Mouse (Mus musculus): ENCODE results near the gene Jam3.

Gene Jam3

DNA sequence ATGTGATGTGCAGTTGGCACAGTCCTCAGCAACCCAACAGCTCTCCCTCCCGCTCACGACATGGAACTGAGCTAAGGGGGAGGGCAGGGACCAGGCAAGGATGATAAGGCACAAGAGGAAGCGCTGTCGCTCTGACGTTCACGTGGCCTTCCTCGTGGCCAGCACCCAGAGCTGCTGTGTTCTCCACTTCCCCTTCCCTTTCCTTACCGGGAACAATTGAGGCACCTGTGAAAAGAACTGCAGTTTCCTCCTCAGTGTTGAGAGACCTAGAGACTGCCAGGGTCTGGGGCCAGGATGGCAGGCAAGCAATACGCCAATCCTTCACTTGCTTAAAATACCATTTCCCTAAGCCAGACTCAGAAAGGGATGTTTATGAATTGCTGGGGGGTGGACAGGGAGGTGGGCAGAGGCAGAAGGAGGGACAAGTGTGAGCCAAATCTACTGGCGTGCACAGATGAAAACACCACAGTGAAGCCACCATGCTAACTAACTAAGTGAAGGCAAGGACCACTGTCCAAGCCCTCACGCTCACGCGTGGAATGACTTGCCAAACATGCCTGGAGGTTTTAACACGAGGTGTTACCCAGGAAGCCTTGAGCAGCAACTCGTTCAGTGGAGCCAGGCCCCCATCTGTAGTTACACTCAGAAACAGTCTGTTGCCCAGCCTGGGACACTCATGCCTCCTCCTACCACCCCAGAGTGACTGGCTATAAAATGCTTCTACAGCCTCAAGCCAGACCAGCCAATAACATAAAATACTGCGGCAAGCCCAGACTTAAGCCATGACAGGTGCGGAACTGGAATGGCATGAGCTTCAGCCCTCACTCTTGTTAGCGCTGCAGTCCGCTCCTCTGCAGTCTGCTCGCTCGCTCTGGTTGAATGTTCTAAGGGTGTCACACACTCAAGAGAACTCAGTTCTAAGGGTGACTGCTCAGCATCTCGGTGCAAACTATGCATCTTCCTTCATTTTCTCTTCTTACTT is 45.4 kb downstream of the Jam3 start:
- DNase-seq, result no peak

DNA sequence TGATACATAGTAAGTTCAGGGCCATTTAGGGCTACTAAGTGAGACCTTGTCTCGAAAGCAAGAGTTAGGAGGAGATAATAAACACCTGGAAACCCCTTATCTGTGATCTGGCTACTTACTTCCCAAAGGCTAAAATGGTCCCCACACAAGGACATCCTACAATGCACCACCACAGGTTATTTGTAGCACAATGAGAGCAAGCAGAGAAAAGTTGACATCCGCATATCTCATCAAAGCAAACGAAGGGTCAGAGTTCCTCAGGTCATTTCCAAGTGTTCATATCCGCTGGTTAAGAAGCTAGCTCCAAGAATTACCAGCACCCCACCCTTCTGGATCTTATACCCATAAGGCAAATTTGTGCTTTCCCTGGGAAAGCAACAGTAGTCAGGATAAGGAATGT is 46.8 kb downstream of the Jam3 start:
- no peak for DNase-seq

DNA sequence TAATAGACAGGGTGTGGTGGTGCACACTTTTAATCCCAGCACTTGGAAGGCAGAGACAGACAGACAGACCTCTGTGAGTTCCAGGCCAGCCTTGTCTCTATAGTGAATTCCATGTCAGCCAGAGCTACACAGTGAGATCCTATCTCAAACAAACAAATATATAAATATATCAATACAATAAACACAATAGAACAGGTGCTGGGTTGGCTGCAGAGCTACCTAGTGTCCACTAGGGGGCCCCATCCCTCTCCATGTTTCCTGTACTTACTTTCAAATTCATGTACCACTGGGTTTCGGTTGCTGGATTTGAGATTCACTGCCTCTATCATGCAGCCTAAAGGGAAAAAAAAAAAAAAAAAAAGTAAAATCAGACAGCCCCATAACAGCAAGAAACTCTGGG is 49.1 kb downstream of the Jam3 start:
- peak; percentile 29 for DNase-seq

DNA sequence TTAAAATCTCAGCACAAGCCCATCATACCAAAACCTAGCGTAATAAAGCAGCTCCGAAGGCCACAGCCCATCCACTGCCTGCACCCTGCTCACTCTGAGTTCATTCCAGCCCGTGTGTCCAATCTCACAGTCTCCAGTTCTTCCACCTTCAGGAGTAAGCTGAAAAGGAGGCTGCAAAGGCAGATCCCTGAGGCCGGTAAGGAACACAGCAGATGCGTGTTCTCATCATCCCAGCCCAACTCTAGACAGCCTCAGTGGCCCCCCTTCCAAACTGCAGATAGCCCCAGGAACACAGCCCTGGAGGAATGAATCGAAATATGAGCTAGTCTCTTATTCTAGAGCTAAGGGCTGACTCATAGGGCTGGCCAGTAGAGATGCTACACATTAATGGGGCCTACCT is 53.8 kb downstream of the Jam3 start:
- no peak for DNase-seq

DNA sequence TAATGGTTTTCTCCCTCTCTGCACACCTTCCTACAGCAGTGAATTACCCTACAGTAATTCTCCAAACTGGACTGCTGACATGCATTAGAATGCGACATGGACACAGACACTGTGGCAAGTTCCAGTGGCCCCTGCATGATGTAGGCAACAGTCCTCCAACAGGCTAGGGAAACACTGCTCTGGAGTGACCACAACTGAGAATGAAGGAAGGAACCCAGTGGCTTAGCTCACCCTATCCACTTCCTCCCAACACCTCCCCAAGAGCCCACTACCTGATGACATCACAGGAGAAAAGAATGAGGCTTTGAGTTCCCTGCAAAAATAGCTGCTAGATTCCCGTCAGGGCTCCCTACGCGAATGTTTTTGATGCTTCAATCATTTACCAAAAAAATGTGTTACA is 55.7 kb downstream of the Jam3 start:
- DNase-seq, result no peak

DNA sequence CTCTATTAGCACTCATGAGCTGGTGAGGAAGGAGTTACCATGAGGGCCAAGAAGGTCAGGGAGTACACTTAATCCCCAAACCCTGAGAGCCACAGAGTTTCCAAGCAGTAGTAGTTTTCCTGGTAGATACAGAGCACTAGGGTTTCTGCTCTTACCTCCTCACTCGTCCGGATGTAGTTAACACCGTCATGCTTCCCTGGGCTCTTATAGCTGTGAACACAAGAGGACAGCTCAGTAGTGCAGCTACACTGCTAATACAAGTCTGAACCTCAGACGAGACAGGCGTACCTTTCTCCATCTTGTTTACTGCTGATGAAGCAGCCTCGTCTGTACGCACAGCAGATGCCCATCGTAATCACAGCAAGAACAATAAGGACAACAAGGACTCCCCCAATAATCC is 56.7 kb downstream of the Jam3 start:
- DNase-seq, result no peak

DNA sequence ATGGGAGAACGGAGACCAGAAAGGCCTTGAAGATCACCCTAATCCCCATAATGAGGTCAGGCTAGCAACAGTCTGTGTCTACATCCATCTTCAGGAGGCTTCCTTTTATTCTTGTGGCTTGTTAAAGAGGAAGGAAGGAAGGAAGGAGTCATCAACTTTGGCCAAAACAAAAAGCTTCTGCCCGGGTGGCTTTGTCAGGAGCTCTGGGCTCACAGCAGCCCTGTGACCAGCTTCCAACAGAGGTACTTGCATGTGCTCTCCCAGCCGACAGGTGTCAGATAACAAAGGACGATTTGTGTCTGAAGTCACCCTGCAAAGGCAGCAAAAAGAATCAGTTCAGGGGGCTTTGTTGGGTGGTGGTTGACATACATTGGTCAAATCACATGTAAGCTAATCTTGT is 57.1 kb downstream of the Jam3 start:
- no peak for DNase-seq

DNA sequence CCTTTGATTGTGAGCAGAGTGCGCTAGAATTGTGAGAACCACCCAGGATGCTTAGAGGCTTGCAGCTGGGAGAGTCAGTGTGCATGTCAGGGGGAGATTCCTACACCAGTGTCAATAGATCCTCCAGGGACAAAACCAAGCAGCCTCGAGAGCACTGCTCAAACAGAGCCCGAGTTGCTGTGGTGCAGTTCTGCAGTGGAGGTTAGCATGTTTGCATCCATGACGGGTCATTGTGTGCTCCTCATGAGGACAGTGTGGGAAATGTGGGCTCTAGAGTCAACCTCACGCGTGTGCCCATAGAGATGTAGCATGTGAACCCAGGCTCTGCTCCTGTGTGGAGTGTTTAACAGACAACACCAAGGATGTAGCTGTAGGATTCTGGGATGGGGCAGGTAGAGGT is 62.3 kb downstream of the Jam3 start:
- no peak for DNase-seq

DNA sequence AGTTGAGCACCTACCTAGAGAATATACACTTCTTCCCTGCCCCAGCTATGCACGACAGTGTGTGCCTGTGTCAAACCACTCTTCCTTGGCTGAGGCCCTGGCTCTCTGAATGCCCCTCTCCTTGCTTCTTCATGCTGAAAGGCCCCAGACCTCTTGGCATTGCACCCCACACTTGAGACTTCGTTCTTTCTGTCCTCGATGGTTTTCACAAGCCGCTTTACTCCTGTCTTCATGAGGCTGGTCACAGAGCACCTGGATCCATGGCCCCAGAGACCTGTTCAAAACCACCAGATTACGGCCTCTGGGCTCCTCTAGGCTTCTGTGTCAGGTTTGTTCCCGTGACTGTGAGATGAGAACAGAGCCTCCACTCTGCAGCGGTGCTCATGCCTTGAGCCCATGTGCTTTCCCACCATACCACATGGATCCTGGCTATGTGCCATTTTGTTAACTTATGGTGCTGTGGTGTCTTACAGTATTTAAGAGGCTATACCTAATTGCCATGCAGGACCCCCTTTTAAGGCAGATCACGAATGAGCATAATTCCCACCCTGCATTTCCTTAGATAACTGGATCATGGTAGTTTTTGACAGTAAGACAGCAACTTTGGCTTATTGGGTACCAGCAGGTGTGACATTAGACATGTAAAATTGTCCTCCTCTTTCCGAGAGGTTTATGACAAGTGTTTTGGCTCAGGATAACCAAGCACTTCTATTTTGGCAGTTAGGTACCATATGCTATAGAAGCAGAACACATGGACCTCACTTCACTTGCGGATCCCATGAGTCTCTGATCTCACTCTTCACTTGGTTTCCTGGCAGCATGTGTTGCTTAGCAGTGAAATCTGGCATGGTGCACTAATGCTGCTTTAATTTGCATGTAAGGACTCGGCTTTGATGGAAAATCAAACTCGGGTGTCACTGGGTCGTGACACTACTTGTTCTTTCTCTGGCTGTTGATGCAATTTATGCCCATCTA is 64.1 kb downstream of the Jam3 start:
- DNase-seq, result no peak

DNA sequence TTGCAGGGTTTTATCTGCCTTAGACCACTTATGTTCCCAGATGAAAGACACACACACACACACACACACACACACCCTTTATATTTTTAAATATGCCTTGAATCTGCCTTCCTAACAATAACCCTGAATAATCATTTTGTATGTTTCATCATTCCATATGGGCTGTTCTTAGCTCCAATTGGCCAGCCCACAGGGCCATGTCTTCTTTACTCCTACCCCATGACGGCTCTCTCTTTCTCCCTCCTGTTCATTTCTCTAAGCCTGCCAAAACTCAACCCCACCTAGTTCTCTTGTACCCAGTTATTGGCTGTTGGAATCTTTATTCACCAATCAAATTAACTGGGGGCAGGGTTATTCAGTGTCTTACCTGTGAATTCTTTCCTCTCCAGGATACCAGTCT is 65.1 kb downstream of the Jam3 start:
- DNase-seq, result no peak

DNA sequence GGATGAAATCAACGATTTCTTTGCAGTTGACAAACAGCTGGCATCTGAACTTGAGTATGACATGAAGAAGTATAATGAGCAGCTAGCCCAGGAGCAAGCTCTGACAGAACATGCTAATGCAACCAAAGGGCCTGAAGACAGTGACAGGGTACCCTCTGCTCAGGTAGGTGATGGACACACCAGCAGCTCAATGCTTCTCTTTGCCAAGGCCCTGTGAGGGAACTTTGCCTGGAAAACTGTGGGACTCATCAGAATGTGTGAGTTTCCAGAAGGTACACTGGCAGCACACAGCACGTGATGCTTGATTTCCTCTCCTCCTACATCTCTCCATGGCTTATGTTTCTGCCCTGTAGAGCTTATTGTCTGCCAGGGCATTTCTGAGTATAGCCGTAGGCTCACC is 67.8 kb downstream of the Jam3 start:
- DNase-seq, result no peak

DNA sequence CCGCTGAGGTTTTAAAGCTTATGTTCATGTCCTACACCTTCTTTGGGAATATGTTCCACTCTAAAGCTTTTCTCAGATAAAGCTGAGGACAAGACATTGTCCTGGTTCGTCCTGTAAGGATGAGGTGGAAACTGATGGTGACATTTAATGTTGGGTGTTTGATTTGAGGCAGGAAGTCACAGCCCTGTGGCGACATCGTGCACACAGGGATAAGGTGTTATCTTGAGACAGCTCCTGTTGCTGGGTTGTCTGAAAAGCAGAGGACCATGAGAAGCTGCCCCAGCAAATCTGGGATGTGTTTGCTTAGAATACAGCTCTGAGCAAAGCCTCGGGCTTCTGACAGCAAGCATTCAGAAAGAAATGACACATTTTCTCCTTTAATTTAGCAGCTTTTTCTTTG is 69.0 kb downstream of the Jam3 start:
- DNase-seq, result no peak

DNA sequence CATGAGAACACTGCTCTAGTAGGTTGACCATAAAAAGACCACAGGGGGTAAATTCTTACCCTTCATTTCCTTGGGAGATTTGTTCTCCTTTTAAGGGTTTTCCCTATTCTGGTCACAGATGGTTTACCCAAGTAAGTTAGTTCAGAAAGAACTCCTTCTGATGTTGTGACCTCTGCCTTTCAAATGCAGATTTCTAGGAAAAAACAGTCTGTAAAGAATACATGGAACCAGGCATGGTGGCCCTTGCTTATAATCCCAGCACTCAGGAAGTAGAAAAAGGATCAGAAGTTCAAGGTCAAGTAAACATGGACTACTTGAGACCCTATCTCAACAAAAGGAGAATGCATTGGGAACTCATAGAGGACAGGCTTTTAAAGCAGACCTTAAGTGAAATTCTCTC is 79.4 kb downstream of the Jam3 start:
- no peak for DNase-seq

DNA sequence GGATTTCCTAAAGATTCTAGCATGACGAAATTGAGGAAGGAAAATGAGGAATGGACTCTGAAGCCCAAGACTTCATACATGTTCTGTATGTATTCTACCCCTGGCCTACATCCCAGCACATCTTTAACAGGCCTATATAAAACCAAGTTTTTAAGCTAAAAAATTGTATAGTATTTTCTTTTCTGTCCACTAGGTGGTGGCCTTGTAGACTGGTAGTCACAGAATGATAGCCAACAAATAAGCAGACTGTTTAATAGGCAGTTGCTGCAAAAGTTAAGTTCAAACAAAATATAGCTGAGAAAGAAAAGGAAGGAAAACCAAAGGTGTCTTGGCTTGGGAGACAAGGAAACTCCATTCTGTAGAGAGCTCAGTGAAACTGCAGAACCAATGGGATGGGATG is 80.5 kb downstream of the Jam3 start:
- no peak for DNase-seq

DNA sequence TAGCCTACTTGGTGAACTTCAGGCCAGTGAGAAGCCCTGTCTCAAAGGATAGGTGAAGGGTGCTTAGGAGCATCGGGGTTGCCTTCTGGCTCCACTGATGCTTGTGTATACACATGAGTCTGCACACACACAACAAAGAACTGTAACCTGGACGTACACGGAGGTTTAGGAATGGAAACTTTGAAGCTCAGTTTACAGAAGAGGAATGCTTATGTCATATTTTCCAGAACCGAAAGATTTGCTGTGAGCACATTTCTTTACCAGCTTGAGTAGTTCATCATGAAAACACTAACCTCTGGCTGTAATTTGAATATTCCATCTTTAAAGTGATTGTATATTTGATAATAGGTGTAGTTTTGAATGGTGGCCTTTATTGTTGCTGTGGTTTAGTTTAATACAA is 84.3 kb downstream of the Jam3 start:
- no peak for DNase-seq

DNA sequence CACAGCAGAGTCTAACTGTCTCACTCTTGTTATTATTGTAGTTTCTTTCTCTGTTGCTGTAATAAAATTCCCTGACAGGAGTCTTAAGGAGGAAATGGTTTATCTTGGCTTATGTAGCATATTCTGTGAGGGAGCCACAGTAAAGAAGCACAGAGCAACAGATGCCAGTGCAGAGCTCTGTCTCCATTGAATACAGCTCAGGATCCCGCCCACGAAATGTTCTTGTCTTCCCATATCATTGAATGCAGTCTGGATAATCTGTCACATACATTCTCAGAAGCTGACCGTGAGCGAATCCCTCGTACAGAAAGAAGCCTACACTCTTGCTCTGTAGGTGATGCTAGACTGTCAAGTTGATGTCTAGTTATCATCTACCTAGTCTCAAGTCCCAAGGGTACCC is 96.9 kb downstream of the Jam3 start:
- DNase-seq, result no peak

DNA sequence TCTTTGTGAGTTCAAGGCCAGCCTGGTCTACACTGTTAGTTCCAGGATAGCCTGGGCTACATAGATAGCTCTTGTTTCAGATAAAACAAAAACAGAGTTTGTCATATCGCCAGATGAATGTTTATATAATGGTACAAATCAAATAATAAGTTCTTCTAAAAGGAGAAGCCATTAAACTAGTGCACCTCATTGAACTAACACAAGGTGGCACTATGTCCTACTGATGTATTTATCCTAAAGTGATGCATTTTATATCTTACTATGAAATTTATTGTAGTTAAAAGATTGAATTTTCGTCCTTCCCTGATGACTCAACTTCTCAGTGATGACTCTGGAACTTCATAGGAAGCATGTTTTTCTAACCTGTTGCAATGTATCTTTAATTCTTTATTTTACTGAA is 105.7 kb downstream of the Jam3 start:
- no peak for DNase-seq

Data from thymus, postnatal 14 days (tissue).